Mouse (Mus musculus): Measurements from ENCODE around the gene Tbc1d17. TPM values are rescaled to one million over a fixed set of nuclear protein-coding genes. Genes with fewer than 3 reads are reported as not detected.

Tbc1d17 gene
- polyA plus RNA-seq, 1 experiment from 2014 or later: 67.3 TPM

DNA sequence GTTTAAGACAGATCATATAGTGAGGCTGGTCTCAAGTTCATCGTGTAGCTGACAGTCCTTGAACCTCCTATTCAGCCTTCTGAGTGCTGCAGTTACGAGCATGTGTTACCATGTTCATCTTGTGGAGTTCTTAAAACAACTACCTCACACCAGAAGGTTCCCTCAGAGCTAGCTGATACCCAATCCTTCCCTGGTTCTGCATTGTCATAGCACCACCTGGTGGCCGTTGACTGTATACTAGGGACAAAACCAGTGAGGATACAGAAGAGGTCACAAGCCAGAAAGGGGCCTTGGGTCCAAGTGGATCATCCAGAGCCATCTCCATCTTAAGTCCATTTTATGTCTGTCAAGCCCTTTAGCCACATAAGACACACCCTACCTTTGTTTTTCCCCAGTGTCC, 24.0 kb downstream of the Tbc1d17 start:
- H3K4me1 ChIP-seq: peaks cover 49% of the 10 kb centered on the region
- H3K9me3 ChIP-seq: no peaks in the 10 kb centered on the region
- no peak overlapping the region for H3K27ac ChIP-seq
- H3K4me3 ChIP-seq: no peak overlapping the region
- DNase-seq (ENCODE audit: low spot score): no peak
- H3K27me3 ChIP-seq (ENCODE audit: insufficient read depth, poor library complexity, severe bottlenecking): no peaks in the 10 kb centered on the region
- 33% methylated on average over 3 of the region's 3 CpGs for WGBS
- H3K36me3 ChIP-seq: peaks cover 35% of the 10 kb centered on the region

DNA sequence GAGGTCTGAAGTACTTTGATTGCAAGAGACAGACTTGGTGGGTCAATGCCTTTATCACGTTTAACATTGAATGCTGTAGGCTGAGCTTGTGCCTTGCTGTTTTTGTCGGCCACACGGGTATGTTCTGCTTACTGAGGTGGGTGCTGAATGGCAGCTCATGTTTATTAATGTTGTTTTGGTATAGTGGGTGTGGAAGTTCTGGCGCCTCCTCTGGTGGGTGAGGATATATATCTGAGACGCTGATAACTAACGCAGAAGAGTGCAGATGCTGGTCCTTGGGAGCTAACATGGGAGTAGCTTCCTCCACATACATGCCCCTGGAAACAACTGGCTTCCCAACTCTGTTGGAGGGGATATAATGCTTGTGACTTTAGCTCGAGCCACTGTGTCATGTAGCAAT, 25.5 kb downstream of the Tbc1d17 start:
- H3K4me1 ChIP-seq: peaks cover 62% of the 10 kb centered on the region
- H3K27ac ChIP-seq: no peak overlapping the region
- 46% methylated on average over 7 of the region's 7 CpGs for WGBS
- H3K36me3 ChIP-seq: peaks cover 25% of the 10 kb centered on the region
- no peaks in the 10 kb centered on the region for H3K9me3 ChIP-seq
- H3K27me3 ChIP-seq (ENCODE audit: insufficient read depth, poor library complexity, severe bottlenecking): no peaks in the 10 kb centered on the region
- no peak overlapping the region for H3K4me3 ChIP-seq
- DNase-seq (ENCODE audit: low spot score): no peak

DNA sequence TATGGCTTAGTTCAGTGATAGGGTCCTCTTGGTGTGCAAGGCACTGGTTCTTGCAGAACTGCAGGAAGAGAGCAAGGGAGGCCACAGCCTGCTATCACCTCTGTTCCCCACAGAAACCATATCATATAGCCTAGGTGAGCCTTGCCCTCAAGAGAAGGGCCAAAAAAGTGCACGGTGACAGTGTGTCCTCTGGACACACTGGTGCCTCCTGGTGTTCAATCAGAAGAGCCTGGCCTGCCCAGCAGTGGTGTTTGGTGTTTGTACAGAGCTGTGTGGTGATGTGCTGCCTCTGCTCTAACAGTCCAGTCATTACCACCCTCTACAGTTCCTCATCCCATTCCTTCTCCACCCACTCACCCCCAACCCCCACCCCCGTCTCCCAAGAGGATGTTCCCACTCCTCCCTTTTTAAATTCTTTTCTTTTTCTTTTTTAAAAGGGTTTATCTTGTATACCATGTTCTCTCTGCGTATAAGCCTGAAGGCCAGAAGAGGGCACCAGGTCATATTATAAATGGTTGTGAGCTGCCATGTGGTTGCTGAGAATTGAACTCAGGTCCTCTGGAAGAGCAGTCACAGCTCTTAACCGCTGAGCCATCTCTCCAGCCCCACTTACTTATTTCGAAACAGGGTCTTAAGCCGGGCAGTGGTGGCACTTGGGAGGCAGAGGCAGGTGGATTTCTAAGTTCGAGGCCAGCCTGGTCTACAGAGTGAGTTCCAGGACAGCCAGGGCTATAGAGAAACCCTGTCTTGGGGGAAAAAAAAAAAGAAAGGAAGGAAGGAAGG, 27.0 kb downstream of the Tbc1d17 start:
- Histone ChIP-seq H3K27me3 (ENCODE audit: insufficient read depth, poor library complexity, severe bottlenecking) (no peaks in the 10 kb centered on the region), H3K36me3 (peaks cover 21% of the 10 kb centered on the region), H3K4me1 (peaks cover 75% of the 10 kb centered on the region), H3K4me3 (no peak overlapping the region), H3K27ac (no peak overlapping the region), H3K9me3 (no peaks in the 10 kb centered on the region)
- WGBS: 83% methylated on average over 7 of the region's 7 CpGs
- DNase-seq (ENCODE audit: low spot score): peak; percentile 56

DNA sequence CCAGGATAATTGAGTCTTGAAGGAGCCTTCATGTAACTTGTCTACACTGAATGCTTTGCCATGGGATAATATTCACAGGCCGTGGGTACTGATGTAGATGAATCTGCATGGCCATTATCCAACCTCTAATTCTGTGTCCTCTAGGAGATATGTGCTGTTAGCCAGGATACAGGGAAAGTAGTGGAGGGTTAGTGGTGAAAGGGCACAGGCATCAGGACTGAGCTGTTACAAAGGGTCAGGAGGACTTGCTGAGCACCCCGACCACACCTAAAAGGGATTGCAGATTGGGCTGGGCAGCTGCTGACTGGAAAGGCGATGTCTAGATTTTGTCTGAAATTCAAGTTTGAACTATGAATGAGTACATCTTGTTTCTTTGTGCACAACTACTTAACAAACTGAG, 28.4 kb downstream of the Tbc1d17 start:
- WGBS: 79% methylated on average over 3 of the region's 3 CpGs
- H3K4me3 ChIP-seq: no peak overlapping the region
- no peak overlapping the region for H3K27ac ChIP-seq
- peaks cover 14% of the 10 kb centered on the region for H3K36me3 ChIP-seq
- H3K4me1 ChIP-seq: peaks cover 70% of the 10 kb centered on the region
- peak; percentile 51 for DNase-seq (ENCODE audit: low spot score)
- H3K27me3 ChIP-seq (ENCODE audit: insufficient read depth, poor library complexity, severe bottlenecking): no peaks in the 10 kb centered on the region
- no peaks in the 10 kb centered on the region for H3K9me3 ChIP-seq

DNA sequence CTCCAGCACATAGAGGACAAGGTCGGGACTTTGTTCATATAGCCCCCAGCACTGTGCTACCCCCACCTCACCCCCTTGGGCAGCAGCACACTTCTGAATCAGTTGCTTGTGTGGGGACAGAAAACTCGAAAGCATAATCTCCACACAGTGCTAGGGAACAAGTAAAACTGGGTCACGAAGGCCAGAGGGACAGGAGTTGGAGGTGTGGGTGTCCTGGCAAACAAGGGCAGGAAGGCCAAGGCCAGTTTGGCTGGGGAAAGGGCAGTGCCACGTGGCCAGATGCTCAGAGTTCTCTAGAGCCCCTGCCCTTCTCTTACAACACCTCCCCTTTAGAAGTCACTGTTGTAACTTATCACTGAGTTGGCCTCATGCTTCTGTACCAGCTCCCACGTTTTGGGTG, 29.0 kb downstream of the Tbc1d17 start:
- Histone ChIP-seq H3K4me1 (peaks cover 71% of the 10 kb centered on the region), H3K4me3 (no peak overlapping the region), H3K27me3 (ENCODE audit: insufficient read depth, poor library complexity, severe bottlenecking) (no peaks in the 10 kb centered on the region), H3K9me3 (no peaks in the 10 kb centered on the region), H3K36me3 (peaks cover 13% of the 10 kb centered on the region; the same call in 1 of the 2 replicates), H3K27ac (no peak overlapping the region)
- 59% methylated on average over 5 of the region's 5 CpGs for WGBS
- peak; percentile 64 for DNase-seq (ENCODE audit: low spot score)

DNA sequence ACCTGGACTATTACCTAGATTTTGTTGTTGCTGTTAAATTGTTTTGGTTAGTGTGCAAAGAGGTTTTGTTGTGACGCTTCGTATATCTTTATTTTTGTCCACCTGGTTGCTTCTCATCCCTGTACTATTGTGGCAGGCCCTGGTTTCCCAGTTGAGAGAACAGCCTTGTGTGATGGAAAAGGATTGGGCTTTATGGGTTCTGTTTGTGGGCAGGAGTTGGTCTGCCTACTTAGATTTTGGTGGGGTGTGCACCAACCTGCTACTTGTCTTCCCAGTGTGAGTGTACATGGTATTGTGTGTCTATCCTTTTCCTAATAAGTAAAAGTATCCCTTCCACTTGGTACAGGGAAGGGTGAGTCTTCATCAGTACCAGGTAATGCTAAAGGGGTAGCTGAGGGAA, 29.5 kb downstream of the Tbc1d17 start:
- 96% methylated on average over 2 of the region's 2 CpGs for WGBS
- Histone ChIP-seq H3K27me3 (ENCODE audit: insufficient read depth, poor library complexity, severe bottlenecking) (no peaks in the 10 kb centered on the region), H3K9me3 (no peaks in the 10 kb centered on the region), H3K4me1 (peaks cover 71% of the 10 kb centered on the region), H3K36me3 (peaks cover 13% of the 10 kb centered on the region; the same call in 1 of the 2 replicates), H3K27ac (peak overlapping the region; percentile 32; the same call in 1 of the 2 replicates), H3K4me3 (peak overlapping the region; percentile 86)
- peak; percentile 61 for DNase-seq (ENCODE audit: low spot score)

DNA sequence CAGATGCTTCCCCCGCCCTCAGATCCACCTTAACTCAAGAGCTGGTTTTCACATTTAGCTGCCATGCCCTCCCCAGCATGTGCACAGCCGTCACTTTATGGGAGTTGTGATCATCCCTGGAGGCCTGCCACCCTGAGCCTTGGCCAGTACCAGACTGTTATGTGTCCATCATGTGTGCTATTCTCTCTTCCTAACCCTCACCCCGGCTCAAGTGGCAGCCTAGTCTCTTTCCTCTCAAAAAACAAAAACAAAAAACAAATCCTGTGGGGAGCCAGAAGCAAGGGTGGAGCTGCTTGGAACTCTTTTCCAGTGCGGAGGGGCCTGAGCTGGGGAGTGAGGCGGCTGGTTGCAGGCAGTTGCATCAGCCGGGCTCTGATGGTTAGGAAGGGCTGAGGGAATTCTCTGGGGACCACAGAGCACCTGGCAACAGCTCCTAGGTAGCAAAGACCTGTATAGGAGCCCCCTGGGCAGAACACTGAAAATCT, 30.1 kb downstream of the Tbc1d17 start:
- peak; percentile 73 for DNase-seq (ENCODE audit: low spot score)
- peak overlapping the region; percentile 86 for H3K4me3 ChIP-seq
- H3K27me3 ChIP-seq (ENCODE audit: insufficient read depth, poor library complexity, severe bottlenecking): no peaks in the 10 kb centered on the region
- H3K4me1 ChIP-seq: peaks cover 65% of the 10 kb centered on the region
- peaks cover 13% of the 10 kb centered on the region; the same call in 1 of the 2 replicates for H3K36me3 ChIP-seq
- no peaks in the 10 kb centered on the region for H3K9me3 ChIP-seq
- H3K27ac ChIP-seq: peak overlapping the region; percentile 32; the same call in 1 of the 2 replicates
- whole genome bisulfite sequencing: 40% methylated on average over 6 of the region's 6 CpGs

DNA sequence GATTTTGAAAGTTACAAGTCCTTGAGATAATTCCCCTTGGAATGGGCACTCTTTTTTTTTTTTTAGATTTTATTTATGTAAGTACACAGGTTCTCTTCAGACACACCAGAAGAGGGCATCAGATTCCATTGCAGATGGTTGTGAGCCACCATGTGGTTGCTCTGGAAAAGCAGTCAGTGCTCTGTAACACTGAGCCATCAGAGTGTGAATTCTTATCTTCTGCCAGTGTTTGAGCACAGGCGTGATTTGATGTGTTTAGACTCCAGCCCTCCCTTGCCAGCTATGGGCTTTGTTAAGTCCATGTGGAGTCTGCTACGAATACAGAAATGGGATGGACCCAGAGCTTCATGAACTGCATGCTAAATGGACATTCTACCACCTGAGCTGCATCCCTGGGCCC, 30.7 kb downstream of the Tbc1d17 start:
- no peaks in the 10 kb centered on the region for H3K27me3 ChIP-seq (ENCODE audit: insufficient read depth, poor library complexity, severe bottlenecking)
- H3K27ac ChIP-seq: peak overlapping the region; percentile 99; the same call in 1 of the 2 replicates
- H3K4me3 ChIP-seq: peak overlapping the region; percentile 86
- H3K4me1 ChIP-seq: peaks cover 59% of the 10 kb centered on the region
- WGBS: 33% methylated on average over 2 of the region's 2 CpGs
- peaks cover 13% of the 10 kb centered on the region; the same call in 1 of the 2 replicates for H3K36me3 ChIP-seq
- peak; percentile 75 for DNase-seq (ENCODE audit: low spot score)
- H3K9me3 ChIP-seq: no peaks in the 10 kb centered on the region

DNA sequence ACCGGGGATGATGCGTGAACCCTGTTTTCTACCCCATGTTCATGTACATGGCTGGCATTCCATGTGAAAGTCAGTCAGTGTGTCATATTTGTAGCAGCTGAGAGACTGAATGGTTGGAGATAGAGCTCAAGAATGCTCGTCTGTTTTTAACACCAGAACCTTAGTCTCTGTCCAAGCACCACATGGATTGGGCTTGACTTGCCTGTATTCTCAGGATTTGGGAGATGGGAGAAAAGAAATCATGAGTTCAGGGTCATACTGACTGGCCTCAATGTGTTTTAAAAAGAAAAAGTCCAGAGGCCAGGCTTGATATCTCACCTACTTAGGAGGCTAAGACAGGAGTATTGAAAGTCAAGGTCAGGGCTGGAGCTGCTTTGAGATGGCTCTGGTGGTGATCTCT, 31.4 kb downstream of the Tbc1d17 start:
- 26% methylated on average over 3 of the region's 3 CpGs for WGBS
- no peaks in the 10 kb centered on the region for H3K27me3 ChIP-seq (ENCODE audit: insufficient read depth, poor library complexity, severe bottlenecking)
- H3K9me3 ChIP-seq: no peaks in the 10 kb centered on the region
- H3K27ac ChIP-seq: peak overlapping the region; percentile 99
- peak overlapping the region; percentile 86 for H3K4me3 ChIP-seq
- H3K4me1 ChIP-seq: peaks cover 54% of the 10 kb centered on the region
- peaks cover 15% of the 10 kb centered on the region; the same call in 1 of the 2 replicates for H3K36me3 ChIP-seq
- DNase-seq (ENCODE audit: low spot score): no peak

DNA sequence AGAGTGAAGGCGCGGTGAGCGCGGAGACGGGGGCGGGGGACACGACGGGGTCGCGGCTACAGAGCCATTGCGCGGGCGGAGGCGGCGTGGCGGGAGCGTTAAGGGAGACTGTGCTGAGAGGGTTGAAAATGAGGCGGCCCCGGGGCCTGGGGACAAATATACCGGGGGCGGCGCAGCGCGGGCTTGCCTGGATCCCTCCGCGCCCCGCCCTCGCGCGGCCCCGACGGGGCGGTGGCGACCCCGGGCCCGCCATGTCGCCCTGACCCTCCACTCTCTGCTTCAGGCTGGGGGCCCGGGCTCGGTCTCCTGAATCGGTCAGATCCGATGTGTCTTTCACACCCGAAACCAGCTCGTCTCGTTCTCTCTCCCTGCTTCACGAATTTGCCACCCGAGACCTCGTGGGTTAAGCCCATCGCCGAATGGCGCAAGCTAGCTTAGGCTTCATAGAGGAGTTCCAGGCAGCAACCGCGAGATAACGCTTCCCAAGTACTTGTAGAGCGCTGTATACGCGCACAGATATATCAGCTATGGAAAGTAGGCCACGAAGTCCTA, 32.3 kb downstream of the Tbc1d17 start, which contains the start of gene Atf5:
Gene Atf5, minus strand, starts transcription at position 189 of the 552 bp plus-strand sequence.
- H3K36me3 ChIP-seq: peaks cover 20% of the 10 kb centered on the region; the same call in 1 of the 2 replicates
- H3K9me3 ChIP-seq: no peaks in the 10 kb centered on the region
- peak within 1 kb of the TSS; percentile 86 for H3K4me3 ChIP-seq
- DNase-seq (ENCODE audit: low spot score): peak; percentile 83
- H3K4me1 ChIP-seq: peaks cover 51% of the 10 kb centered on the region
- under 1% methylated on average over 44 of the region's 57 CpGs for WGBS
- H3K27ac ChIP-seq: peak within 1 kb of the TSS; percentile 99
- no peaks in the 10 kb centered on the region for H3K27me3 ChIP-seq (ENCODE audit: insufficient read depth, poor library complexity, severe bottlenecking)

DNA sequence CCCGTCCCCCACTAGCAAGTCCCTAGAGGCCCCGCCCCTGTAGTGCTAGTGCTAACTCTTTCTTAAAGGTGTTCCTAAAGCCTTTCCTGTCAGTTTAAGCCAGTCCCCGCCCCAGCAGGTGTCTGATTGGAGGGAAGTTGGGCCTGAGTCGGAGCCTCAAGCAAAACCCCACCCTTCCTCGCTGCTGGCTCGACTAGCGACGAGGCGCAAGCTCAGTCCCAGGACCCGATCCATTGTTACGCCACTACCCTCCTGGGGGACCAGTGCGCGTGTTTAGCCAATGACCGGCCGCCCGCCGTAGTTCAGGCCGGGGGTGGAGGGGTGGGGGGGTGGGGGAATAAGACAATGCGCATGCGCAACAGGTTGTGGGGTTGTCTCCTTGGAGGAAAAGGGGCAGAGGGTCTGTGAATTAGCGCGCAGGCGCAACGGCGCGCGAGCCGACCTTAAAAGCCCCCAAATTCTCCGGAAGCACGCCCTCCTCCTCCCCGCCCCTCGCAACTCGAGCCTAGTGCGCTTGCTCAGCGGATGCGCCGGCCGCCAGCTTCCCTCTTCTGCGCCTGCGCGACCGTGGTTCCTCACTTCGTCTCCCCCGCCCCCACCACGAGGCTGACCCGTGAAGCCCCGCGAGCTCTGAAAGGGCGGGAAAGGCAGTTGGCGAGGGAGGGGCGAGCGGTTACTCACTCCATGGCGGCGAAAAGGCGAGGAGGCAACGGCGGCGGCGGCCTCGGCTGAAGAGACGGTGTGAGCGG, 33.0 kb downstream of the Tbc1d17 start, which contains the start of the genes Nup62 and Il4i1:
Gene Nup62, plus strand, starts transcription at position 368 of the 749 bp plus-strand sequence.
Gene Il4i1, plus strand, starts transcription at position 667 of the 749 bp plus-strand sequence.
- Histone ChIP-seq H3K27me3 (ENCODE audit: insufficient read depth, poor library complexity, severe bottlenecking) (no peaks in the 10 kb centered on the region), H3K36me3 (peaks cover 26% of the 10 kb centered on the region; the same call in 1 of the 2 replicates), H3K27ac (peak within 1 kb of the TSS; percentile 99), H3K9me3 (no peaks in the 10 kb centered on the region), H3K4me1 (peaks cover 45% of the 10 kb centered on the region), H3K4me3 (peak within 1 kb of the TSS; percentile 86)
- peak; percentile 100 for DNase-seq (ENCODE audit: low spot score)
- WGBS: under 1% methylated on average over 60 of the region's 62 CpGs

DNA sequence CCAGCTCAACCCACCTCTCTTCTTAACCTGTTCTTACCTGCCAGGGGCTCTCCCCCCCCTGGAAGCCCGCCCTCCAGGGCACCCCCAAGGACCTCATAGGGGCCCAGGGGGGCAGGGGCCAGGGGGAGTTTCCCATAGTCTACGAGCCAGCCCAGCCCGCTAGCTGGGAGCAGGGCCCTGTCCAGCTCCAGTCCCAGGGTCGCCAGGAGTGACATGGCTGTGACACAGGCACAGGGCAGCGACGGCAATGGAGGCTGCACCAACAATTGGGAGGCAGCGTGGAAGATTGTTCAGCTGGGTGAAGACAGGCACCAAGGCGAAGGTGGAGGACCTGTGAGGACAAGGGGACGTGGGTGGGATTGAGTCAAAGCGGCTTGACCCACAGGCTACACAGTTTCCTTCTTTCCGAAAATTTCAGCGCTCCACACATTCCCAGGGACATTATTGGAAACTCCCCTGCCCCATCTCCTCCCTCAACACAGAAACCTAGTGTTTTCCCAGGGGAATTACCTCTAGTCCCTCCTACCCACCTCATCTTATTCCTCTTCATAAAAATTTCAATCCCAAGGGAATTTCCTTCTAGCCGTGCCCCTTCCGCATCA, 33.8 kb downstream of the Tbc1d17 start:
- Histone ChIP-seq H3K27me3 (ENCODE audit: insufficient read depth, poor library complexity, severe bottlenecking) (no peaks in the 10 kb centered on the region), H3K4me3 (peak overlapping the region; percentile 86), H3K36me3 (peaks cover 29% of the 10 kb centered on the region; the same call in 1 of the 2 replicates), H3K27ac (peak overlapping the region; percentile 99), H3K9me3 (no peaks in the 10 kb centered on the region), H3K4me1 (peaks cover 38% of the 10 kb centered on the region)
- DNase-seq (ENCODE audit: low spot score): peak; percentile 79
- 29% methylated on average over 14 of the region's 14 CpGs for WGBS

All from heart, embryonic 10.5 days (tissue).